Mouse (Mus musculus) brain, embryonic 14.5 days (tissue): Measurements from ENCODE around the gene Marc1. TPM values are rescaled to one million over a fixed set of nuclear protein-coding genes. Genes with fewer than 3 reads are reported as not detected.

Experiments used
- DNase-seq: peaks from one replicate; pipeline ENCODE4 v3.0.0-alpha.2; 2011; ENCODE audit warnings: low read depth
- CTCF ChIP-seq: fragments of 200-500 bp; IDR thresholded peaks from 2 replicates; pipeline ENCODE4 v1.5.1; 2012; ENCODE audit warnings: inconsistent platforms, mild to moderate bottlenecking, moderate library complexity, borderline replicate concordance; ENCODE audit not compliant: insufficient read depth, insufficient read length; ENCODE audit errors: extremely low read depth
- POLR2A ChIP-seq: fragments of 200-500 bp; IDR thresholded peaks from 2 replicates; pipeline ENCODE4 v1.6.1; 2012; ENCODE audit warnings: mild to moderate bottlenecking, inconsistent platforms, borderline replicate concordance; ENCODE audit not compliant: poor library complexity, insufficient read depth, insufficient read length, severe bottlenecking; ENCODE audit errors: extremely low read depth
- polyA plus RNA-seq: library from polyadenylated mRNA; depleted of rRNA; stranded (reverse); fragments of >200 nt; gene quantifications from 2 replicates; pipeline ENCODE4 v1.2.3, GENCODE M21; 2012; rRNA removed

The Marc1 gene
- 0.10 and 0.33 TPM in 2 replicates for polyA plus RNA-seq

- TF ChIP-seq POLR2A (no peak), CTCF (no peak)
- DNase-seq, result no peak
Measured at GRCm38 (mm10) chr1:184810780-184811575, at the start of gene Marc1. Gene Marc1, minus strand, starts transcription at chr1:184811313.

- no peak for TF ChIP-seq POLR2A
- TF ChIP-seq CTCF, result no peak
- no peak for DNase-seq
Measured at GRCm38 (mm10) chr1:184860276-184860675, 49.2 kb upstream of the Marc1 start.

GRCm38 (mm10) chr1:184858253-184858652 is 47.1 kb upstream of the Marc1 start:
- TF ChIP-seq CTCF, result no peak
- TF ChIP-seq POLR2A, result no peak
- DNase-seq, result no peak

GRCm38 (mm10) chr1:184857216-184857615 is 46.1 kb upstream of the Marc1 start:
- DNase-seq, result no peak
- no peak for TF ChIP-seq POLR2A
- TF ChIP-seq CTCF, result no peak

DNA sequence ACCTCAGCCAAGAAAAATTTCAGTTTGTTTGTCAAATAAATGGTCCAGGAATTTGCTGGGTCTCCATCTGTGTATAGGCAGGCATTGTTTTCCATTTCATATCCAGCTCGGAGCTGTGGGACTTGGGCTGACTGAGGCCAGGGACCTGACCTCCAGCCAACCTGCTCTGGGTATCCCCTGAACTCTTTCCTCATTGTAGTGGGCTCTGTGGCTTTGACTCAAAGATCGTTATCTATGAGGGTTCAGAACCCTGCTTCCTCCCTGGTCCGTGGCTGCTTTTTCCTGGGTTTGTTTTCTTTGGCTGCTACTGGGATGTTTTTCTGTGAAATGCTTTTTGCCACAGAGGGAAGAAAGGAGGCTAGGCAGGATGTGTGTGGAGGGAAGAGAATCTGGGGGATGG is 42.8 kb upstream of the Marc1 start:
- TF ChIP-seq POLR2A (no peak), CTCF (no peak)
- no peak for DNase-seq

DNA sequence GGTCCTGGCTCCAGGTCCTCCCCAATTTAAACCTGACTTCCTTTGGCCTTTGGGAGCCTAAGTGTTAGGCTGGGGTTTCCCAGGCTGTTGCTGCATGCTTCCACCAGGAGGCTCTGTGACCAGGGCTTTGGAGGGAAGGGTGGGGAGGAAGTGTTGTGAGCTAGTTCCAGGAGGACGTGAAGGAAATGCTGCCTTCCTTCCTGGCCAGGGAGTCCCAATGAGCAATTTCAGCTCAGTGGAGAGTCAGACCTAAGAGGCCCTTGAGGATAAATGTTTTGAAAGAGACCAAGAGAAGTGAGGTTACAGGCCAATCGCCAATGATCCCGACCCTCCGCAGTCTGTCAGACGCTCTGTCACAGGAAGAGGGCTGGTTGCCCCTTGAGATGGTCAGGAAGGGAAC is 42.2 kb upstream of the Marc1 start:
- TF ChIP-seq POLR2A, result no peak
- TF ChIP-seq CTCF, result peak; percentile 80

DNA sequence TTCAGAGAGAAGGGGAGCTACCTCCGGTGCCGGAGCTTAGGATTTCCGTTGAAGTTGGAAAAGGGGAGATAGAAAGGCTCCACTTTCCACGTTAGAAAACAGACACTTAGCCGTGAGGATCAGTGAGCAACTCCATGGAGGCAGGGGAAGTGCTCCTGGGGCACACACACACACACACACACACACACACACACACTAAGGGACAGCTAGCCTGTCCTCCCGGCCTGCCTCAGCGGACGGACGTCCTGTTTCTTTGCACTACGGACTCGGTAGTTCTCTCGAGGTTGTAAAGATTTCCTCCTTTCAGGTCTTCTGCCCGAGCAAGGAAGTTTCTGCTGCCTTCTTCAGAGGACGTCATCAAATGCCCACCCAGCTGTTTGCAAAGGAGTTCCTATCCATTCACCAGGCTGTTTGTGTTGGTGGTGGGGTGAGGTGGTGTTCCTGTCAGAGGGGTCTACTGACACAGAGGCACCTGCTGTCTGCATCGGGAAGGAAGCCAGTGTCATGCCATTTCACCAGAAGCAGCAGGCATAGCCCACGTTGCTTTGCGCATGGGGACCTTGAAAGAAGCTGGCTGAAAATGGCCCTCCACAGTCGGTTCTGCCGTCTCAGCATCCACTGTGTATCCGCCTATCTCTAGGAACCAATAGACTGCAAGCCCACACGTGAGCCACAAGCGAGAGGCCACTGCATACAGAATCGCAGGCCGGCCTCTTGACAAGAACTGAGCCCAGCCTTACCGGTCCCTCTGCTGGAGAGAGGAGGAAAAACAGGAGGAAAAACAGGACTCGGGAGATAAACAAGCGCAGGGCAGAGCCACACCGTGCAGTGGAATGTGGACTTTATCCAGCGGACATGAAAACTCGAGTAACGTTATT is 40.9 kb upstream of the Marc1 start:
- TF ChIP-seq CTCF, result peak; percentile 79
- TF ChIP-seq POLR2A, result no peak
- peak; percentile 93 for DNase-seq

More for the DNA sequence above, 42.2 kb upstream of the Marc1 start:
- peak; percentile 64 for DNase-seq

GRCm38 (mm10) chr1:184851166-184851565 is 40.1 kb upstream of the Marc1 start:
- no peak for DNase-seq
- TF ChIP-seq CTCF (no peak), POLR2A (no peak)

GRCm38 (mm10) chr1:184846973-184847372 is 35.9 kb upstream of the Marc1 start:
- DNase-seq, result no peak
- TF ChIP-seq POLR2A (no peak), CTCF (no peak)

DNA sequence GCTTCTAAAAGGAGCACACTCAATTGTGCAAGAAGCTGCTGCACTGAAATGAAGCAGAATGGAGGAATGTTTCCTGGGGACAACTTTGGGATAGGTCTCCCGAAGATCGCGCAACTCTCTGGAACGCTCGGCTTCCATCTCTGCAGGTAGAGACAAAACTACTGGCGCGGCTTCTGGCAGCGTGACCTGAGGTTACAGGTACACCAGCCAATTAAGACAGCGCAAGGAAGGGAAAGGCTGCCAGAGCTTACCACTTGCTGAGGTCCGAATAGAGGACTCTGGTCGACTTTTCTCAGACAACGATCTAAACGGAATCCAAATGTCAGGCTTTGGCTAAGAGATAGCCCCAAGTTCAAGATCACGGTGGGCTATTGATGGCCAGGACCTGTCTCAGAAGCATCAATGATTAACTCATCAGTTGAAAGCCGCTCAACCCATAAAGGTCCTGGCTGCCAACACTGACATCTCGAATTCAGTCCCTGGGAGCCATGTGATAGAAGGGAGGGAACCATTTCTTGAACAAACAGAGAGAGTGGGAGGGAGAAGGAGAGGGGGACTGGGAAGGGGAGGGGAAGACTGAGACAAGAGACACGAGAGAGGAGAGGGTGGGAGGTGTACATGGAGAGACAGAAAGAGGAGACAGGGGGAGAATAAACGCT is 35.1 kb upstream of the Marc1 start, which contains the start of gene Marc2:
Gene Marc2, minus strand, starts transcription at position 360 of the 659 bp plus-strand sequence.
- TF ChIP-seq CTCF (no peak), POLR2A (no peak)
- DNase-seq, result no peak

- peak; percentile 94 for DNase-seq
- TF ChIP-seq CTCF (no peak), POLR2A (peak; percentile 67; the same call in 1 of the 2 replicates)
Measured at GRCm38 (mm10) chr1:184845111-184846071, 34.3 kb upstream of the Marc1 start.

DNA sequence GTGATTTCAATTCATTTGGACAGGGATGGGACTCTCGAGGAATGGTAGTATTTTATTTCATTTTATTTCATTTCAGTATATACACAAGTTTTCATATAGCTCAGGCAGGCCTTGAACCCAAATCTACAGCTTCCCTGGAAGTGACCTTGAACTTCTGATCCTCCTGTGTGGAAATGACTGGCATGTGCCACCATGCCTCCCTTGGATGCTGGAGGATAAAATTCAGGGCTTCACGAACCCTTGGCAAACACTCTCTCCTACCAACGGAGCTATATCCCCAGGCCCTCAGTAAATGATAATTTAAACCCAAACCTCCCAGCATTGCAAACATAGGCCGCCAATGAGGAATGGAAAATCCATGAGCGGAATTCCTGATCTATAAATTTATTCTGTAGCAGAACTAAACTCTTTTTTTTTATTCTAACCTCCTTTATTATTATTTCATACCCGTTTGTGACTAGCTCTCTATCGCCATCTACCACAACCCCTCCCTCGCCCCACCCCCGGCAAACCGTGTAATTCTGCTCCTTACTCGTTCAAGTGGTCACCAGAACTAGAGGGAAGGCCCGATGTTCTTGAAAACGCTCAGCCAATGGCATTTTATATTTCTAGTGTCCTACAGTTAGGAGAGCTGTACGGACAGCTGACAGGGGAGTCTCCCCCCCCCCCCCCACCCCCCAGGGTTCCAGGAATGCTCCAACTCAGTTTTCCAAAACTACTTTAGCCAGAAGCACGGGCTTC is 33.4 kb upstream of the Marc1 start:
- no peak for TF ChIP-seq POLR2A
- no peak for TF ChIP-seq CTCF
- DNase-seq, result no peak

DNA sequence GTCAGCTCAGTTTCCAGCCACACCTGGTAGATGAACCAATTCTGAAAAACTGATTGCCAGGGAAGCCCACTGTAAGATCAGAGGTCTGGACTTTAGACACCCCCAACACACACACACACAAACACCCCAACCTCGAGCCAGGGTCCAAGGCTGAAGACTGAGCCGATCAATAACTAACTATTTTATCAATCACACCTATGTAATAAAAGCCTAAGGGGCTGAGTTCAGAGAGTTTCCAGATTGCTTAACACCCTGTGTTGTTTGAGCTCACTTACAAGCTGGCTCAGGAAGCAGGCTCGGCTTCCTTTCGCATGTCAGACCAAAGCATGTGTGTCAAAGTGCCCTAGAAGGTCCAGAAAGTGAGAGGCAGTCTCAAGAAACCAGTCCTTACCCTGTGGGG is 26.5 kb upstream of the Marc1 start:
- DNase-seq, result no peak
- no peak for TF ChIP-seq CTCF
- no peak for TF ChIP-seq POLR2A
